Mouse (Mus musculus) stomach, embryonic 16.5 days (tissue): ENCODE results near the gene Cuedc1. TPM values are rescaled to one million over a fixed set of nuclear protein-coding genes. Genes with fewer than 3 reads are reported as not detected.

Experiments
- ATAC-seq: fragments of 200-750 bp; cut with Nextera tagmentation; 2 replicates; pipeline ENCODE4 v1.8.0; 2017; ENCODE audit warnings: moderate number of reproducible peaks, moderate TSS enrichment; ENCODE audit not compliant: insufficient read depth, low FRiP score
- H3K27ac ChIP-seq: fragments of 300-500 bp; sonication (generic); 2 replicates; pipeline ENCODE4 v1.5.1; 2014; ENCODE audit warnings: low read length
- H3K27me3 ChIP-seq: fragments of 300-500 bp; sonication (generic); 2 replicates; pipeline ENCODE4 v1.6.1; 2014; ENCODE audit warnings: low read length, control low read depth, mixed read lengths; ENCODE audit not compliant: control insufficient read depth, insufficient read depth
- H3K36me3 ChIP-seq: fragments of 300-500 bp; sonication (generic); 2 replicates; pipeline ENCODE4 v1.6.1; 2014; ENCODE audit warnings: low read length; ENCODE audit not compliant: control insufficient read depth, insufficient read depth
- H3K4me1 ChIP-seq: fragments of 300-500 bp; sonication (generic); 2 replicates; pipeline ENCODE4 v1.6.1; 2014; ENCODE audit warnings: low read length, control low read depth, mixed read lengths; ENCODE audit not compliant: control insufficient read depth, insufficient read depth
- H3K4me2 ChIP-seq: fragments of 300-500 bp; sonication (generic); 2 replicates; pipeline ENCODE4 v1.6.1; 2014; ENCODE audit warnings: low read depth, low read length, mixed read lengths
- H3K4me3 ChIP-seq: fragments of 300-500 bp; sonication (generic); replicated peaks from 2 replicates; pipeline ENCODE4 v1.5.1; 2014; ENCODE audit warnings: mild to moderate bottlenecking, low read length
- H3K9ac ChIP-seq: fragments of 300-500 bp; sonication (generic); 2 replicates; pipeline ENCODE4 v1.6.1; 2014; ENCODE audit warnings: low read length
- H3K9me3 ChIP-seq: fragments of 300-500 bp; sonication (generic); replicated peaks from 2 replicates; pipeline ENCODE4 v1.6.1; 2016; ENCODE audit warnings: low read length, control low read depth; ENCODE audit not compliant: control insufficient read depth
- WGBS: fragments of 180-500 bp; shearing (Covaris S2); extraction: QIAGEN DNeasy Blood & Tissue Kit; methylation state at CpG from one replicate; pipeline ENCODE4 v1.1.7; 2014; 5-methylcytosine and 5-hydroxymethylcytosine counted together
- polyA plus RNA-seq: library from polyadenylated mRNA; unstranded; fragments of >200 nt; fragmentation: Nextera tagmentation; extraction: Ambion mirVana; gene quantifications from 2 replicates; pipeline ENCODE4 v1.2.1, GENCODE M21; 2015

Cuedc1 gene
- polyA plus RNA-seq, 1 experiment from 2014 or later, result 11.3 TPM

GRCm38 (mm10) chr11:88235221-88236203 is 137.7 kb downstream of the Cuedc1 start:
- Histone ChIP-seq H3K9ac (peak overlapping the region; percentile 43; the same call in 1 of the 2 replicates), H3K27ac (peak overlapping the region; percentile 55), H3K36me3 (no peaks in the 10 kb centered on the region), H3K27me3 (no peaks in the 10 kb centered on the region), H3K4me2 (peak overlapping the region; percentile 48), H3K9me3 (no peaks in the 10 kb centered on the region), H3K4me3 (peak overlapping the region; percentile 28), H3K4me1 (0 out of 2 replicates have a peak, but pooled peaks cover 5% of the 10 kb centered on the region)
- WGBS, result 14% methylated on average over 23 of the region's 23 CpGs
- peak; percentile 72; the same call in 1 of the 2 replicates for ATAC-seq

GRCm38 (mm10) chr11:88240275-88240674 is 142.4 kb downstream of the Cuedc1 start:
- no peaks in the 10 kb centered on the region for H3K27me3 ChIP-seq
- ATAC-seq, result no peak
- no peaks in the 10 kb centered on the region for H3K9me3 ChIP-seq
- H3K4me1 ChIP-seq, result peaks cover 16% of the 10 kb centered on the region; the same call in 1 of the 2 replicates
- no peaks in the 10 kb centered on the region for H3K36me3 ChIP-seq
- 83% methylated on average over 10 of the region's 10 CpGs for WGBS
- no peak overlapping the region for H3K4me3 ChIP-seq
- H3K27ac ChIP-seq, result no peak overlapping the region
- H3K9ac ChIP-seq, result no peak overlapping the region
- no peak overlapping the region for H3K4me2 ChIP-seq

DNA sequence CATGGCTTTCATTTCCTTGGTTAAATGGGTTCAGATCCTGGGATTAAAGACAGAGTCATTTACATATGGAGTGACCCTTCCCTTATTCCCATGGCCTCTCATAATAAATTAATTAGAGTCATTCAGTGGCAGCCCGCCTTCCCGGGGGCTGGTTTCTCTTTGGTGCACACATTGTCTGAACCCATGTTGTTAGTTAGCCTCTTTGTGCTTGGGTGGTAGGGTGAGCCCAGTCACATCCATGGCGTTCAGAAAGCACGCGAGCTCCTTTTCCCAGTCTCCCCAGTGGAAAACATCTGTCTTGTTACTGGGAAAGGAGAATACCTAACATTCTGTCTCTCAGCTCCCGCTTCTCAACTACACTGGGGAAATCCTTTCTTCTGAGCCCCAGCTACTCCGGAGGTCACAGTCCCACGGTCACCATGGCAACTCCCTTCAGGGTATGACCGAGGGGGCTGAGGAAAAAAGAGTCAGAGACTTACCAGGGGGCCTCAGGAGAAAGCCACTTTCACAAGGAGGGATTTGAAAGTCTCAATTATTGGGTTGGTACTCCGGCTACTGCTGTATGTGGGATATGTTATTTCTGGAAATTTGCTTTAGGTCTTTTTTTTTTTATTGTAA is 143.0 kb downstream of the Cuedc1 start:
- H3K9ac ChIP-seq, result no peak overlapping the region
- peaks cover 16% of the 10 kb centered on the region; the same call in 1 of the 2 replicates for H3K4me1 ChIP-seq
- no peak overlapping the region for H3K4me3 ChIP-seq
- 28% methylated on average over 10 of the region's 10 CpGs for WGBS
- no peak for ATAC-seq
- no peaks in the 10 kb centered on the region for H3K9me3 ChIP-seq
- H3K27ac ChIP-seq, result no peak overlapping the region
- H3K36me3 ChIP-seq, result no peaks in the 10 kb centered on the region
- no peaks in the 10 kb centered on the region for H3K27me3 ChIP-seq
- no peak overlapping the region for H3K4me2 ChIP-seq

DNA sequence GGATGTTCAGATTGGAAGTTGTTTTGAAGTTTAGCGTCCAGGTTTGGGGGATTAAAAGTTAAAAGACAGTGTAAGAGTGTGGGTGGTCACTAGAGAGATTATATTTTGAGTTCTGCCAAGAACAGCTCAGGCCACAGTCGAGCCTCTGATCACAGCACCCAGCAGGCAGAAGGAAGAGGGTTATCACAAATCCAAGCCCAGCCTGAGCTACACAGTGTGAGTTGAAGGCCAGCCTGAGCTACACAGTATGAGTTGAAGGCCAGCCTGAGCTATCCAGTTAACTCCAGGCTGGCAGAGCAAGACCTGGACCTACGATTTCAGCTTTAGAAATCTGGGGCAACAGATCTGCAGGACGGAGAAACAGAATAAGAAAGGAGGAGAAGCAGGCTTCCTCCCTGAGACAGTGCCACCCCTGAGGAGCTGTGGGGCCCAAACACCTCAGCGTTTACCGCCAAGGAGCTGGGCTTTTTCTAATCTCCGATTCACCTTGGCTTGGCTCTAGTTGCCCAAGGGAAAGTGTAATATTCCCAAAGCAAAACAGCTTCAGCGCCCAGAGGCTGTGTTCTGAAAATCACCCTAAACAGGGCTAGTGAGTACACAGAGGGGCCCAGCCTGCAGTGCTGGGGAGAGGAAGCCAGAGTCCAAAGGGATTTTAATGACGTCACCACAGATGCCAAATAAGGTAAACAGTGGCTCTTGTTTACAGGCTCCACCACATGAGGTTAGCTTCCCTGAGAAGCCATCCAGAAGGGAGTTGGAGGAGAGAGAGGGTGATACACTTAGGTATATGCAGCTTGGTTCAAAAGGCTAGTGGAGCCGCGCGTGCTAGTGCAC is 143.8 kb downstream of the Cuedc1 start:
- no peak overlapping the region for H3K9ac ChIP-seq
- no peak overlapping the region for H3K4me2 ChIP-seq
- WGBS, result 49% methylated on average over 12 of the region's 12 CpGs
- peak overlapping the region; percentile 38; the same call in 1 of the 2 replicates for H3K27ac ChIP-seq
- no peaks in the 10 kb centered on the region for H3K27me3 ChIP-seq
- no peaks in the 10 kb centered on the region for H3K36me3 ChIP-seq
- no peaks in the 10 kb centered on the region for H3K9me3 ChIP-seq
- peaks cover 11% of the 10 kb centered on the region; the same call in 1 of the 2 replicates for H3K4me1 ChIP-seq
- H3K4me3 ChIP-seq, result no peak overlapping the region
- no peak for ATAC-seq

Other genes starting within 250 kb of the Cuedc1 start
- gene Mks1, start 244.8 kb upstream of the Cuedc1 start, polyA plus RNA-seq, result 12.5 and 14.3 TPM in 2 replicates
- 0.15 and 0.35 TPM in 2 replicates for gene Epx, start 222.5 kb upstream of the Cuedc1 start, polyA plus RNA-seq
- gene Olfr462, start 205.8 kb upstream of the Cuedc1 start, polyA plus RNA-seq, result not detected in 2 replicates
- not detected in 2 replicates for gene Olfr463, start 200.7 kb upstream of the Cuedc1 start, polyA plus RNA-seq
- not detected in 2 replicates for gene Olfr464, start 177.1 kb upstream of the Cuedc1 start, polyA plus RNA-seq
- 14.6 and 16.5 TPM in 2 replicates for gene Dynll2, start 110.5 kb upstream of the Cuedc1 start, polyA plus RNA-seq
- gene Srsf1, start 50.7 kb upstream of the Cuedc1 start, polyA plus RNA-seq, result 188 and 201 TPM in 2 replicates
- gene Vezf1, start 29.8 kb upstream of the Cuedc1 start, polyA plus RNA-seq, result 28.5 and 30.5 TPM in 2 replicates
- gene Mrps23, start 106.3 kb downstream of the Cuedc1 start, polyA plus RNA-seq, result 50.1 and 57.9 TPM in 2 replicates
- gene Ccdc182, start 196.0 kb downstream of the Cuedc1 start, polyA plus RNA-seq, result not detected in 2 replicates